Mouse (Mus musculus) heart, embryonic 15.5 days (tissue): ENCODE data around the gene Srpx. TPM values are rescaled to one million over a fixed set of nuclear protein-coding genes. Genes with fewer than 3 reads are reported as not detected.

Experiments
- ATAC-seq: fragments of 200-750 bp; cut with Nextera tagmentation; replicated peaks from 2 replicates; pipeline ENCODE4 v1.8.0; 2017; ENCODE audit warnings: low read depth, moderate TSS enrichment; ENCODE audit not compliant: insufficient number of reproducible peaks, insufficient read depth, low FRiP score
- H3K27ac ChIP-seq: fragments of 300-500 bp; sonication (generic); 2 replicates; pipeline ENCODE4 v1.5.1; 2015; ENCODE audit warnings: mild to moderate bottlenecking, inconsistent platforms
- H3K27me3 ChIP-seq: fragments of 300-500 bp; sonication (generic); 2 replicates; pipeline ENCODE4 v1.6.1; 2015; ENCODE audit warnings: inconsistent platforms
- H3K36me3 ChIP-seq: fragments of 300-500 bp; sonication (generic); 2 replicates; pipeline ENCODE4 v1.6.1; 2015; ENCODE audit warnings: mild to moderate bottlenecking, inconsistent platforms
- H3K4me1 ChIP-seq: fragments of 300-500 bp; sonication (generic); replicated peaks from 2 replicates; pipeline ENCODE4 v1.6.1; 2015; ENCODE audit warnings: inconsistent platforms
- H3K4me2 ChIP-seq: fragments of 300-500 bp; sonication (generic); 2 replicates; pipeline ENCODE4 v1.6.1; 2015; ENCODE audit warnings: inconsistent platforms, mild to moderate bottlenecking, moderate library complexity
- H3K4me3 ChIP-seq: fragments of 300-500 bp; sonication (generic); 2 replicates; pipeline ENCODE4 v1.5.1; 2015; ENCODE audit warnings: mild to moderate bottlenecking, inconsistent platforms
- H3K9ac ChIP-seq: fragments of 300-500 bp; sonication (generic); 2 replicates; pipeline ENCODE4 v1.6.1; 2015; ENCODE audit warnings: mild to moderate bottlenecking, inconsistent platforms
- H3K9me3 ChIP-seq: fragments of 300-500 bp; sonication (generic); replicated peaks from 2 replicates; pipeline ENCODE4 v1.6.1; 2016; ENCODE audit warnings: inconsistent platforms
- WGBS: fragments of 180-500 bp; shearing (Covaris S2); methylation state at CpG from one replicate; pipeline ENCODE4 v1.1.7; 2015; ENCODE audit warnings: mixed read lengths; 5-methylcytosine and 5-hydroxymethylcytosine counted together
- polyA plus RNA-seq: library from polyadenylated mRNA; unstranded; fragments of >200 nt; fragmentation: Nextera tagmentation; extraction: Ambion mirVana; gene quantifications from 2 replicates; pipeline ENCODE4 v1.2.1, GENCODE M21; 2015

Srpx gene
- polyA plus RNA-seq, 1 experiment from 2014 or later, result 10.7 TPM

DNA sequence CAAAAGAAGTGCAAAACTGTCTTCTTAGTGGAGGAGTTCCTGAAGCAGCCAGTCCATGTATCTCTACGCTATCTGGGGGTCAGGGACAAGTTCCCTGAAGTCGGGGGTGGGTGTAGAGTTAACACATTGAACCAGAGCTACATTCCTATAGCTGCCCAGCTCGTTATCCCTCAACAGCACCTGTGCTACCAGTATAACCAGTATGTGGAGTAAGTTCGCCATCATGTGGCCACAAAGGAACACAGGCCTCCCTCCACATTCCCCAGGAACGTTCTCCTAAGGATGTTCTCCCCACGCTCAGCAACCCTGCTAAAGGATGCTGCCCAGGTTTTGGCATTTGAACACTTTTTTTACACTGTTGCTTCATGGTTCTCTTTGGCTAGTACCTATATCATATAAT, 46.8 kb downstream of the Srpx start:
- Histone ChIP-seq H3K4me2 (no peak overlapping the region), H3K9me3 (no peaks in the 10 kb centered on the region), H3K4me1 (no peaks in the 10 kb centered on the region), H3K4me3 (no peak overlapping the region), H3K27me3 (no peaks in the 10 kb centered on the region), H3K27ac (no peak overlapping the region), H3K9ac (no peak overlapping the region), H3K36me3 (no peaks in the 10 kb centered on the region)
- ATAC-seq, result no peak
- 14% methylated on average over 6 of the region's 6 CpGs for WGBS

DNA sequence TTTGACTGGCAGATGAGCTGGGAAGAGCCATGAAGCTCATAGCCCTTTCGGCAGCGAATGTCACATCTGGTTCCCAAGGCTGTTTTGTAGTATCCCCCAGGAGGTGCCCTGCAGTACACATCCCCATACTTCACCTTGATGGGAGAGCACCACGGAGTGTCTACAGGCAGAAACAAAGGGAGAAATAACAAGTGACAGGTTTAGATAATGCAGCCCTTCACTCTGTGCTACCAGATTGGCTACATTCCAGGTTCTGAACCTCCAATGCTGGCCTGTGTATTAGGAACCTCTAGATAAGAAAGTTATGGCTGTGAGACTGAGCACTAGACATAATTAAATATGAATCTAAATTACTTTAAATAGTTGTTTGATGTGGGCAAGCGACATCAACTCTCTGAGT, 48.1 kb downstream of the Srpx start:
- ATAC-seq, result no peak
- H3K4me3 ChIP-seq, result no peak overlapping the region
- no peaks in the 10 kb centered on the region for H3K9me3 ChIP-seq
- H3K9ac ChIP-seq, result no peak overlapping the region
- WGBS, result 56% methylated on average over 4 of the region's 4 CpGs
- H3K36me3 ChIP-seq, result no peaks in the 10 kb centered on the region
- no peak overlapping the region for H3K4me2 ChIP-seq
- no peak overlapping the region for H3K27ac ChIP-seq
- no peaks in the 10 kb centered on the region for H3K4me1 ChIP-seq
- H3K27me3 ChIP-seq, result no peaks in the 10 kb centered on the region

DNA sequence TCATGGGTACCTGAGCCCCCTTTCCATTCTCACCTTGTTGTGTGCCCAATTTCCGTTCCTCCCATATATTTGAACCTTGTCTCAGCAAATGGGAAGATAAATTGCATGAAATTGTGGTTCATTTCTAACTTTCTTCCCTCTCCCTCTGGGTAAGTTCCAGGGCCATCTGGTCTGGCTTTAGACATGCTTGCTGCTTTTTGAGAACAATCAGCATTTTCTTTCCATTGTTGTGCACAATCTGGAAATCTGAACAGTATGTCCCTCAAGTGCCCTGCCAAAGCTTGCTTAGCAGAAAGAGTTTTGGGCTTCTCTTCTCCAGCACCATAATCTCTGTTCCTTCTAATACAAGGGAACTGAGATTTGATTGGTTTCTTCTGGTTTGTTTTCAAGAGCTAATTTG, 53.7 kb downstream of the Srpx start:
- no peaks in the 10 kb centered on the region for H3K36me3 ChIP-seq
- 67% methylated on average over 1 of the region's 1 CpGs for WGBS
- no peak for ATAC-seq
- H3K9me3 ChIP-seq, result no peaks in the 10 kb centered on the region
- H3K4me1 ChIP-seq, result no peaks in the 10 kb centered on the region
- H3K9ac ChIP-seq, result no peak overlapping the region
- no peak overlapping the region for H3K4me2 ChIP-seq
- no peaks in the 10 kb centered on the region for H3K27me3 ChIP-seq
- H3K4me3 ChIP-seq, result no peak overlapping the region
- no peak overlapping the region for H3K27ac ChIP-seq

- Histone ChIP-seq H3K4me2 (no peak overlapping the region), H3K36me3 (no peaks in the 10 kb centered on the region), H3K9me3 (no peaks in the 10 kb centered on the region), H3K27ac (no peak overlapping the region), H3K4me3 (no peak overlapping the region), H3K9ac (no peak overlapping the region), H3K27me3 (no peaks in the 10 kb centered on the region), H3K4me1 (no peaks in the 10 kb centered on the region)
- 74% methylated on average over 2 of the region's 2 CpGs for WGBS
- no peak for ATAC-seq
These were observed 54.1 kb downstream of the Srpx start for GRCm38 (mm10) chrX:10063361-10063760.

GRCm38 (mm10) chrX:10062201-10062600, 55.3 kb downstream of the Srpx start:
- Histone ChIP-seq H3K4me1 (no peaks in the 10 kb centered on the region), H3K27ac (no peak overlapping the region), H3K9ac (no peak overlapping the region), H3K4me3 (no peak overlapping the region), H3K4me2 (no peak overlapping the region), H3K27me3 (no peaks in the 10 kb centered on the region), H3K36me3 (no peaks in the 10 kb centered on the region), H3K9me3 (no peaks in the 10 kb centered on the region)
- ATAC-seq, result no peak
- WGBS, result 79% methylated on average over 4 of the region's 4 CpGs

- no peak for ATAC-seq
- Histone ChIP-seq H3K4me2 (no peak overlapping the region), H3K9me3 (no peaks in the 10 kb centered on the region), H3K27me3 (no peaks in the 10 kb centered on the region), H3K36me3 (no peaks in the 10 kb centered on the region), H3K9ac (no peak overlapping the region), H3K27ac (no peak overlapping the region), H3K4me3 (no peak overlapping the region), H3K4me1 (no peaks in the 10 kb centered on the region)
These were observed 82.8 kb downstream of the Srpx start for GRCm38 (mm10) chrX:10034666-10035065.

GRCm38 (mm10) chrX:10010202-10010601, 107.3 kb downstream of the Srpx start:
- Histone ChIP-seq H3K27ac (no peak overlapping the region), H3K9me3 (no peaks in the 10 kb centered on the region), H3K36me3 (no peaks in the 10 kb centered on the region), H3K27me3 (no peaks in the 10 kb centered on the region), H3K4me1 (no peaks in the 10 kb centered on the region), H3K4me3 (no peak overlapping the region), H3K9ac (no peak overlapping the region), H3K4me2 (no peak overlapping the region)
- no peak for ATAC-seq

DNA sequence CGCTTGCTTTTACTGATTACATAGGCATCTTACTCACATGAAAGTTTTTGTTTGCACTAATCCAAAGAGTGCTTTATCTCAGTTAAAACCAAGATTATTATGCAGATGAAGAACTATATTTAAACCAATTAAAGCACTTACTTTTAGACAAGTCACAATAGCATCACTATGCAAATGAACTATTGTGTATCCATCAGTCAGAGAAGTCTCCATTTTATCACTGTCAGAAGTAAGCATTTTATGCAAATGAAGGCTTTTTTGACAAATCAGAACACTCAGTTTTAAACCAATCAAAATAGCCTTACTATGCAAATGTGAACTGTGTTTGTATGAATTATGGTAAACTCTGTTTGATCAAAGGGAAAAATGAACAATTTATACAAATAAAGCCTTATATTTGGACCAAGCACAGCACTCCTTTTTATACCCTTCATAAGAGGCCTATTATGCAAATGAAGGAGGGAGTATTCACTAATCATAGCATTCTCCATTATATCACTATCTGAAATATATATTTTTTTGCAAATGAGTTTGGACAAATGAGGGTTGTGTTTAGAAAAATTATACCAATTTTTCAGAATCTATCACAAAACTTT, 109.7 kb downstream of the Srpx start:
- Histone ChIP-seq H3K36me3 (no peaks in the 10 kb centered on the region), H3K27me3 (no peaks in the 10 kb centered on the region), H3K4me3 (no peak overlapping the region), H3K9ac (no peak overlapping the region), H3K4me2 (no peak overlapping the region), H3K27ac (no peak overlapping the region), H3K9me3 (no peaks in the 10 kb centered on the region), H3K4me1 (no peaks in the 10 kb centered on the region)
- 86% methylated on average over 1 of the region's 1 CpGs for WGBS
- ATAC-seq, result no peak

GRCm38 (mm10) chrX:10005946-10006345, 111.6 kb downstream of the Srpx start:
- H3K9me3 ChIP-seq, result no peaks in the 10 kb centered on the region
- ATAC-seq, result no peak
- no peaks in the 10 kb centered on the region for H3K36me3 ChIP-seq
- no peak overlapping the region for H3K4me2 ChIP-seq
- H3K4me1 ChIP-seq, result no peaks in the 10 kb centered on the region
- 47% methylated on average over 1 of the region's 1 CpGs for WGBS
- H3K4me3 ChIP-seq, result no peak overlapping the region
- H3K9ac ChIP-seq, result no peak overlapping the region
- H3K27ac ChIP-seq, result no peak overlapping the region
- H3K27me3 ChIP-seq, result no peaks in the 10 kb centered on the region

DNA sequence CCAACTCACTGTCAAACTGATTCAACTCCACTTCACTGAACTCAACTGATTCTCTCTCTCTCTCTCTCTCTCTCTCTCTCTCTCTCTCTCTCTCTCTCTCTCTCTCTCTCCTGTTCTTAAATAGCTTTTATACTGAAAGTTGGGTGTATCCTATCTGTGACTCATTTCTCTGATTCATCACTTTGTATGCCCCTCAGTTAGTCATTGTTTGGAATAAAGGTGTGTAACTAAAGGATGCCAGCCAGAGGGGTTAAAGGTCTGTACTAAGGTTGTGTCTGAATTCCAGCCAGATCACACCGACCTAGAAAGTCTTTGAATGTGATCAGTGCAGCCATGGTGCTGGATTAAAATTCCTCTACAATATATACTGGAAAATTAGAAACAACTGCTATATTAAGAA, 116.8 kb downstream of the Srpx start:
- H3K9me3 ChIP-seq, result no peaks in the 10 kb centered on the region
- ATAC-seq, result no peak
- no peaks in the 10 kb centered on the region for H3K4me1 ChIP-seq
- no peak overlapping the region for H3K4me3 ChIP-seq
- no peaks in the 10 kb centered on the region for H3K27me3 ChIP-seq
- WGBS, result 81% methylated on average over 1 of the region's 1 CpGs
- H3K4me2 ChIP-seq, result no peak overlapping the region
- H3K36me3 ChIP-seq, result no peaks in the 10 kb centered on the region
- no peak overlapping the region for H3K9ac ChIP-seq
- no peak overlapping the region for H3K27ac ChIP-seq
